Mouse (Mus musculus) spleen, postnatal 0 days (tissue): ENCODE data around the gene Olfr678. TPM values are rescaled to one million over a fixed set of nuclear protein-coding genes. Genes with fewer than 3 reads are reported as not detected.

Experiments used
- polyA plus RNA-seq: library from polyadenylated mRNA; unstranded; fragments of >200 nt; fragmentation: Nextera tagmentation; extraction: Ambion mirVana; gene quantifications from 2 replicates; pipeline ENCODE4 v1.2.1, GENCODE M21; 2015

Olfr678 gene
- polyA plus RNA-seq = not detected in 2 replicates

DNA sequence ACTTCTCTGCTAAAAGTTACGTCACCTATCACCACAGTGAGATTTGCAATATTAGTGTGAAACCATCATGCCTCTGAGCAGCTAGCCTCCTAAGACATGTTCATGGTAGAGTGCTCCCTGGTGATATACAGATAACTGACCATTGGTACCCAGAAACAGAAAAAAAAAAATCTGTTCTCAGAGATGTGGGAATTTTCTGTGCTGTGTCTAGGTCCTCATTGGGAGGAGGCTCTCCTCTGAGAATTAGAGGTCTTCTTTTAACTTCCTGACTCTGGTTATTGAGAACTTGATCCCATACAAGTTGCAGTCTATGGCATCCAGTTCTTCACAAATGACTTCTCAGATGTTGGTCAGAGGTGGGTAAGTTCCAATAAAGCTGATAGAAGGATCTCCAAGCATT is at the start of gene Olfr678:
TSS of gene Olfr678 (plus strand) at position 301 of the 400 bp plus-strand sequence.

DNA sequence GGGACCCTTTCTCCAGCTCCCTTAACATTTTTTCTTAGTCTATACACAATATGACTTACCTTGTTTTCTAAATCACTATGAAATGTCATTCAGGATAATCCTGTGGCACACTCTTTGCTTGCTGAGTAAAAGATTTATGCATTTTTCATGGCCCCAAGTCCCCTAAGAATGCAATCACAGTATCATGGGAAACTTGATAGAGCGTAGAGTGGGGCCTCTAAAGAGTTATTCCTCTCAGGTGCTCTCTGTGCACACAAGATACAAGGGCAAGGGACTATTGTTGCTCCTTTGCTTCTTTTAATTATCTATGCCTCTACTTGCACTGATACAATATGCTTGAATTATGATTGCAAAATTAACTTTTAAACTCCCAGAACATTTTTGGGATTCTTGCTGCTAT is 35.9 kb upstream of the Olfr678 start, which contains the start of gene Olfr675:
TSS of gene Olfr675 (minus strand) at position 101 of the 400 bp plus-strand sequence.

GRCm38 (mm10) chr7:105032398-105032797 is 31.9 kb upstream of the Olfr678 start, which contains the start of gene Olfr676:
Olfr676 (plus strand) TSS chr7:105032698.

GRCm38 (mm10) chr7:105080905-105081304 is 16.6 kb downstream of the Olfr678 start, which contains the start of gene Olfr679:
Olfr679 (plus strand) TSS chr7:105081205.

DNA sequence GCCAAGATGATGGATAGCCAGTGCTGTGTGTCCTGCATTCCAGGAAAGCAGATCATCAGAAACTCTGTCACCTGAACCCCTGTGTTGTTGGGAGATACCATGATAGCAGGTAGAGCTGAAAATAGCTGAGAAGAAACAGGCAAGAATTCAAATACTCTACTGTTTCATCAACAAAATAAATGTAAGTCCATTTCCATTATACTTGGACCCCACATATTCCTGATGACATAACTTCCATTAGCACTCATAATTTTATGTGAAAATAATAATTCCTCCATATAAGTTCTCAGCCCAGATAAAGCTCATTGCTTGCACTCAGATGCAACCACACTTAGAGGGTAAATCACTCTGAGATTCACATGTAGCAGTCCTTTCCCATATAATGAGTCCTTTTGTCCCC is 28.4 kb downstream of the Olfr678 start, which contains the start of gene Olfr680-ps1:
TSS of gene Olfr680-ps1 (minus strand) at position 101 of the 400 bp plus-strand sequence.

GRCm38 (mm10) chr7:105116536-105116935 is 52.3 kb downstream of the Olfr678 start, which contains the start of gene Olfr681:
Olfr681 (plus strand) TSS chr7:105116836.

Other genes with a start within 250 kb of the Olfr678 start
- gene Usp17lb, start 221.9 kb upstream of the Olfr678 start, polyA plus RNA-seq = not detected in 2 replicates
- gene Usp17la, start 207.5 kb upstream of the Olfr678 start, polyA plus RNA-seq = not detected in 2 replicates
- gene Olfr665, start 186.4 kb upstream of the Olfr678 start, polyA plus RNA-seq = not detected in 2 replicates
- gene Olfr666, start 168.5 kb upstream of the Olfr678 start, polyA plus RNA-seq = not detected in 2 replicates
- not detected in 2 replicates for gene Olfr667, start 143.0 kb upstream of the Olfr678 start, polyA plus RNA-seq
- gene Olfr668, start 136.4 kb upstream of the Olfr678 start, polyA plus RNA-seq = not detected in 2 replicates
- not detected in 2 replicates for gene Olfr669, start 130.2 kb upstream of the Olfr678 start, polyA plus RNA-seq
- not detected in 2 replicates for gene Olfr670, start 101.9 kb upstream of the Olfr678 start, polyA plus RNA-seq
- not detected in 2 replicates for gene Olfr671, start 85.3 kb upstream of the Olfr678 start, polyA plus RNA-seq
- gene Olfr672, start 62.4 kb upstream of the Olfr678 start, polyA plus RNA-seq = not detected in 2 replicates
- not detected in 2 replicates for gene Olfr675, start 36.0 kb upstream of the Olfr678 start, polyA plus RNA-seq
- not detected in 2 replicates for gene Olfr676, start 31.8 kb upstream of the Olfr678 start, polyA plus RNA-seq
- gene Olfr677, start 13.1 kb upstream of the Olfr678 start, polyA plus RNA-seq = not detected in 2 replicates
- not detected in 2 replicates for gene Olfr679, start 16.7 kb downstream of the Olfr678 start, polyA plus RNA-seq
- gene Olfr680-ps1, start 28.3 kb downstream of the Olfr678 start, polyA plus RNA-seq = not detected in 2 replicates
- not detected in 2 replicates for gene Olfr681, start 52.4 kb downstream of the Olfr678 start, polyA plus RNA-seq
- gene Olfr683, start 82.5 kb downstream of the Olfr678 start, polyA plus RNA-seq = not detected in 2 replicates
- gene Olfr684, start 99.2 kb downstream of the Olfr678 start, polyA plus RNA-seq = not detected in 2 replicates
- gene Olfr685, start 121.5 kb downstream of the Olfr678 start, polyA plus RNA-seq = not detected in 2 replicates
- not detected in 2 replicates for gene Olfr686, start 143.0 kb downstream of the Olfr678 start, polyA plus RNA-seq
- gene Olfr688, start 223.6 kb downstream of the Olfr678 start, polyA plus RNA-seq = not detected in 2 replicates
- gene Olfr689, start 246.7 kb downstream of the Olfr678 start, polyA plus RNA-seq = not detected in 2 replicates